Mouse (Mus musculus) liver, adult 2 months (tissue): Measurements from ENCODE around the gene Ercc6.

Source experiments
- CTCF ChIP-seq: fragments of 200-500 bp; IDR thresholded peaks from 2 replicates; pipeline ENCODE4 v1.5.1; 2011; ENCODE audit warnings: low read depth, low read length, control low read depth
- POLR2A ChIP-seq: fragments of 200-500 bp; IDR thresholded peaks from 2 replicates; pipeline ENCODE4 v1.6.1; 2011; ENCODE audit warnings: low read length, control low read depth; ENCODE audit not compliant: insufficient read depth; ENCODE audit errors: extremely low read depth

GRCm38 (mm10) chr14:32522336-32522735, 9.0 kb downstream of the Ercc6 start:
- TF ChIP-seq POLR2A: no peak
- TF ChIP-seq CTCF: no peak
